Mouse (Mus musculus): Measurements from ENCODE around the gene Gm28230.

Gene Gm28230

GRCm38 (mm10) chr2:74704393-74704998, 22.0 kb upstream of the Gm28230 start, which contains the start of gene Hoxd8:
TSS of gene Hoxd8 (plus strand) at chr2:74704615.
- no peak for DNase-seq

GRCm38 (mm10) chr2:74704999-74705466, 21.5 kb upstream of the Gm28230 start:
- no peak for DNase-seq

- DNase-seq, result no peak
These were observed 20.9 kb upstream of the Gm28230 start for GRCm38 (mm10) chr2:74705467-74706089.

- DNase-seq, result no peak
These were observed 20.1 kb upstream of the Gm28230 start for GRCm38 (mm10) chr2:74706393-74706960.

- DNase-seq, result no peak
These were observed 18.9 kb upstream of the Gm28230 start for GRCm38 (mm10) chr2:74707599-74707998.

GRCm38 (mm10) chr2:74708676-74709075, 17.9 kb upstream of the Gm28230 start:
- DNase-seq, result no peak

- no peak for DNase-seq
These were observed 16.8 kb upstream of the Gm28230 start for GRCm38 (mm10) chr2:74709465-74710419.

GRCm38 (mm10) chr2:74710929-74711543, 15.5 kb upstream of the Gm28230 start:
- no peak for DNase-seq

GRCm38 (mm10) chr2:74711721-74712621, 14.6 kb upstream of the Gm28230 start, which contains the start of the genes Hoxd3 and Hoxd4:
TSS of gene Hoxd3 (plus strand) at chr2:74711927.
TSS of gene Hoxd4 (plus strand) at chr2:74711929.
- DNase-seq, result no peak

- DNase-seq, result no peak
These were observed 13.0 kb upstream of the Gm28230 start for GRCm38 (mm10) chr2:74713239-74714150.

- no peak for DNase-seq
These were observed 12.3 kb upstream of the Gm28230 start for GRCm38 (mm10) chr2:74714156-74714789.

- no peak for DNase-seq
These were observed 11.6 kb upstream of the Gm28230 start for GRCm38 (mm10) chr2:74714881-74715280.

- no peak for DNase-seq
These were observed 10.9 kb upstream of the Gm28230 start for GRCm38 (mm10) chr2:74715504-74716241.

- no peak for DNase-seq
These were observed 6.1 kb upstream of the Gm28230 start for GRCm38 (mm10) chr2:74720384-74720783.

GRCm38 (mm10) chr2:74720955-74721491, 5.5 kb upstream of the Gm28230 start:
- no peak for DNase-seq

- no peak for DNase-seq
These were observed 4.6 kb upstream of the Gm28230 start for GRCm38 (mm10) chr2:74721882-74722281.

- DNase-seq, result no peak
These were observed 3.6 kb upstream of the Gm28230 start for GRCm38 (mm10) chr2:74722949-74723348.

- DNase-seq, result no peak
These were observed 2.1 kb upstream of the Gm28230 start for GRCm38 (mm10) chr2:74724244-74725015.
